Mouse (Mus musculus) A20 (cell line): ENCODE data around the gene Krtap1-3.
A peak's percentile ranks its signal among the peaks of the same experiment; 100 is the strongest.
"Not testable (repeated sequence)": the region's sequence is repeated elsewhere in the genome, so short reads cannot be mapped to it uniquely, and the experiment has no call there.

Source experiments
- DNase-seq: peaks from one replicate; pipeline ENCODE4 v3.0.0-alpha.2; 2011; ENCODE audit warnings: low read depth, low spot score

Gene Krtap1-3

DNA sequence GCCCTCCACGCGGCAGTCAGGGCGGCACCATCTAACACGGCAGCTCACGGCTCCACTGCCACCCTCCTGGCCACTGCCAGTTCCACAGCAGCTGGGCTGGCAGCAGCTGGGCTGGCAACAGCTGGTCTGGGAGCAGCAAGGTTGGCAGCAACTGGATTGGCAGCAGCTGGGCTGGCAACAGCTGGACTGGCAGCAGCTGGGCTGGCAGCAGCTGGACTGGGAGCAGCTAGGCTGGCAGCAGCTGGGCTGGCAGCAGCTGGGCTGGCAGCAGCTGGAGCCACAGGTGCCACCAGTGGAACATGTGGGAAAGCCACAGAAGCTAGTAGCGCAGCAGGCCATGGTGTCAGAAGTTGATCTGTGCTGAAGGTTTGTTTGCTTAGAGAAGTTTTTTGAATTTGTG, at the start of gene Krtap1-3:
Gene Krtap1-3 (minus strand): TSS at position 359 of the 400 bp plus-strand sequence.
- DNase-seq, result no peak

DNA sequence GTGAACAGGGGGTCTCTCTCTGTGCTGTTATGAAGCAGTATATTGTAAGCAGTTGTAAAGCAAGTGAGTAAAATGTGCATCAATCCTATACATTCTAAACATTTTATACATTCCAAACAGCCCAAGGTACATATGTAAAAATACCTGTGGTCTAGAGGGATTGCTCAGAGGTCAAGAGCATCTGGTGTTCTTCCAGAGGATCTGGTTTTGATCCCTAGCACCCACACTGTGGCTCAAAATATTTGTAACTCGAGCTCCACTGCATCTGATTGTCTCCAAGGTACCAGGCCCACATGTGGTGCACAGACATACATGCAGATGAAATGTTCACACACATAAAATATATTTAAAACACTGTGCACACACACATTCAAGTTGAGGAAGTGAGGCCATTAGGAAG, 49.8 kb upstream of the Krtap1-3 start:
- no peak for DNase-seq

DNA sequence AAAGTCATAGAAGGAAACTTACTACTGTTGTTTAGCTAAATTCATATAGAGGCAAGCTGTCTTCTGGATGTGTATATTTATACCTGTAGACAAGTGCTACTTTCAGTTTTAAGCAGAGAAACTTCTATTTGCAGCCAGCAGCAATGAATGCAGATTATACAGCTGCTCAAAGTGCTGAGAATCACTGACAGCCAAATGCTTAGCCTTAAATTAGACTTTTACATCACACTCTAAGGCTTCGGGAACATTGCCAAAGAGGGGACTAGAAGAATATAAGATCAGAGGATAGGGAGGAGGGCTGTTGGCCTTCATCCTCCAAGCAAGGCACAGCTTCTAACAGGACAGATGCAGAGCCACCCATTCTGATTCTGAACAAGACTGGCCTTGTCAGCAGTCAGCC, 45.9 kb upstream of the Krtap1-3 start:
- no peak for DNase-seq

DNA sequence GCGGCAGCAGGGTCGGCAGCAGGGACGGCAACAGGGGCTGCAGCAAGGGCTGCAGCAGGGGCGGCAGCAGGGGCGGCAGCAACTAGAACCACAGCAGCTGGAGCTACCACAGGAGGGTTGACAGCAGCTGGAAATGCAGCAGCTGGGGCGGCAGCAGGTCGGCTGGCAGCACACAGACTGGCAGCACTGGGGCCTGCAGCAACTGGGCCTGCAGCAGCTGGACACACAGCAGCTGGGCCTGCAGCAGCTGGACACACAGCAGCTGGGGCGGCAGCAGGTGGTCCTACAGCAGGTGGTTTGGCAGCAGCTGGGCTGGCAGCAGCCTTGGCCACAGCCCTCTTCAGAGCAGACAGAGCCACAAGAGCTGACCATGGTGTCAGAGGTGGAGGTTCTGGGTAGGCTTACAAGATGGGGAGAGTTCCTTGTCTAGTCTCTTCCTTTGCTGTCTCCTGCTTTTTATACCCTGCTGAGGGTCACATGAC, 43.6 kb upstream of the Krtap1-3 start, which contains the start of gene Krtap4-2:
Gene Krtap4-2 (minus strand): TSS at position 432 of the 482 bp plus-strand sequence.
- DNase-seq, result no peak

DNA sequence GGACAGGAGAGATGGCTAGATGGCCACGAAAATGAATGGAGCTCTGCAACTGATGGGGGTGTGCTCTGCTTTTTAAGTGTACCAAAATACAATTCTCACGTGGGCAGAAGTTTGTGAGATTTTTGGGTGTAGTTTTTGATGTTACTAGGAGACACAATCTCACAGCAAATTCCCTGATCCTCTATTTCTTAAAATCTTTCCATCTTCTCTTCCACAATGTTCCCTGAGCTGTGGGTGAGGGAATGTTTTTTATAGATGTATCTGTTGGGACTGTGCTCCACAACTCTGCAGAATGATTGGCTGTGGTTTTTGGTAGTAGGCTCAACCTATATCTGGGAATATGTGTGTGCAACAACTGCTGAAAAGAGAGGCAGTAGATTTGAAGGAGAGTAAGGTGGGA, 42.2 kb upstream of the Krtap1-3 start:
- no peak for DNase-seq

DNA sequence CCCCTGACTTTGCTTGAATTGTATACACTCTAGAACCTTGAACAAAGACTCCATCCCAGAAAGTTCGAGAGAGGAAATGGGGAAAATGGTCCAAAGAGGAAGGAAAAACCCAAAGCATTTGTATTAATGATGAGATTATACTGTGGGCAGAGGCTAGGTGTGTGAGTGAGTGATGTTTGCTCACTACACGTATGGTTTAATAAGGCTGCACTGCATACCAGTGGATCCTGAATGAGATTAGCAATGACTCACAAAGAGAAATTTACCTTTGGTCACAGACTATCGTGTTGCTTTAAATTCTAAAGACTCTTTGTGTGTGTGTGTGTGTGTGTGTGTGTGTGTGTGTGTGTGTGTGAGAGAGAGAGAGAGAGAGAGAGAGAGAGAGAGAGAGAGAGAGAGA, 39.8 kb upstream of the Krtap1-3 start:
- no peak for DNase-seq

DNA sequence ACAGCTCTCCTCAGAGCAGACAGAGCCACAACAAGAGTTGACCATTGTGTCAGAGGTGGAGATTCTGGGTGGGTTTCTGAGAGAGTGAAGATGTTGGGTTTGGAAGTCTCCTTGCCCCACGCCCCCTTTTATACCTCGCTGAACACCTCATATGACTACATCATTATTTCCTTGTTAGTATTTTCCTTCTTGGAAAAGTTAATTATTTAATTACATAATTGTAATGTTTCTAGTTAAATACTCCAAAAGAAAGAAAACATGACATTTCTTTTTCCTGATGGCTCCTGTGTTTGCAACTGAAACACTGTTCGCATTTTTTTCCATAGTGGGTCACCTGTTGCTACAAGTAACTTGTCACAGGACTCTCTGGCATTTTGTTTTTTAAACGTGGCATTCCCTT, 37.0 kb upstream of the Krtap1-3 start, which contains the start of gene Krtap4-1:
Gene Krtap4-1 (minus strand): TSS at position 101 of the 400 bp plus-strand sequence.
- DNase-seq, result no peak

DNA sequence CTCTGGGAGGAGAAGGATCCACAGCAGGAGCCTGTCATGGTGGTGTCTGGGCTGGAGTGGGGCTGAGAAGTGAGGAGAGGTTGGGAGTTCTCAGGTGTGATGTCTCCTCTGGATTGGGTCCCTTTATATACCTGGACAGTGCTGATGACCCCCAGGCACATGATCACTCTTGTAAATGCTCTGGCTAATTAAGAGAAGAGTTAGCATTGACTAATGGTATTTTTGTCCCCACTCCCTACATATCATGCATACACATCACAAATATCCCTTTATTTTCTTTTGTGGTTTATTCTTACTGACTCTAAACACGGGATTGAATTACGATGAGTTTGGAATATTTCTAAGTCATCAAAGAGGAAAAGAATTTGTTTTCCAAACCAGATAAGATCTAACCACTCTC, 29.2 kb upstream of the Krtap1-3 start, which contains the start of gene Gm11562:
Gene Gm11562 (minus strand): TSS at position 101 of the 400 bp plus-strand sequence.
- DNase-seq, result no peak

DNA sequence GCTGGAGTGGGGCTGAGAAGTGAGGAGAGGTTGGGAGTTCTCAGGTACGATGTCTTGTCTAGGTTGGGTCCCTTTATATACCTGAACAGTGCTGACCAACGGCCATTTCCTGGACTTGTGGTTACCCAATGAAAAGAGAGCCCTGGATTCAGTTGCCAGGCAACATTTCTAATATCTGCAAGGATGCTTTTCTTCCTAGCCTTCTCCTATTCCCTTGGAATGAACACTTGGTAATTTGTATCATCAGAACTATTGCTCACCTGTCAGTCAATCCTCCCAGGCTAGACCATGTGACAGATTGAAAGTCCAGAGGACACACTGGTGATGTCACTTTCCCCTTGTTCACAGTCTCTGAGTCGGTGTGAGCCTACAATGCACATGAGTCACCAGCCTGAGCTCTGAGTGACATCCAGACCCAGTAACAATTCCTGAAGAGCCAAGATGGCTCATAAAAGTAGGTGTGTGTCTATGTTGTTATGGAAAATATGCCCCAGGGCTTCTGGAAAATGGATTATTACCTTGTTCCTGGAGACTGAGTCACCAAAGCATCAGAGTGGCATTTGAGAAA, 23.7 kb upstream of the Krtap1-3 start, which contains the start of gene Krtap2-4:
Gene Krtap2-4 (minus strand): TSS at position 51 of the 568 bp plus-strand sequence.
- no peak for DNase-seq

DNA sequence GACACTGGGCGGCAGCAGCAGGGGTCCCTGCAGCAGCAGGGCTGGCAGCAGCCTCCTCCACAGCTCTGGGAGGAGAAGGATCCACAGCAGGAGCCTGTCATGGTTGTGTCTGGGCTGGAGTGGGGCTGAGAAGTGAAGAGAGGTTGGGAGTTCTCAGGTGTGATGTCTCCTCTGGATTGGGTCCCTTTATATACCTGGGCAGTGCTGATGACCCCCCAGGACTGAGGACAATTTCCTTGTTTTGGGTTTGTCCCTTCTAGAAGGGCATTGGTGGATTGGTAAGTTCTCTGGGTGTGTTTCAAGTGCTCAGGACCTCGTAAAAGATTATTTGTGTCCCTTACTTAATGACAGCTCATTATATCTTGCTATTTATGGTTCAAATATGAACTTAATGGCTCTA, 18.9 kb upstream of the Krtap1-3 start, which contains the start of gene Gm11937:
Gene Gm11937 (minus strand): TSS at position 101 of the 400 bp plus-strand sequence.
- DNase-seq, result not testable (repeated sequence)

DNA sequence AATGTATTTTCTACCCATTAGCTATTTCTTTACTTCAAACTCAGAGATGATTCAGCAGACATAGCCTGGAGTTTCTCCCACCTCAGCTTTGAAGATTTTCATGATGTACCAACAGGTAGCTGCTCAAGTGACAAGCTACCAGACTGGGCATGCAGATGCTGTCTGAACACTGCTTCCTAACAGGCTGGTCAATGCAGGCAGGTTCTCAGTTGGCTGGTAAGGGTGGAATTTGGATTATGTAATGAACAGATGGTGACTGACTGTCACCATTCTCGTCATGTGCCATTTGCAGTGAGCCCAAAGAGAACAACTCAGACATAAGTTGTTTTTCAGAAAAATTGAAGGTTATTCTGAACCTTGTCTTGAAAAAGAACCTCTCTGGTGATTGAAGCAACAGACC, 18.0 kb upstream of the Krtap1-3 start:
- DNase-seq, result no peak

DNA sequence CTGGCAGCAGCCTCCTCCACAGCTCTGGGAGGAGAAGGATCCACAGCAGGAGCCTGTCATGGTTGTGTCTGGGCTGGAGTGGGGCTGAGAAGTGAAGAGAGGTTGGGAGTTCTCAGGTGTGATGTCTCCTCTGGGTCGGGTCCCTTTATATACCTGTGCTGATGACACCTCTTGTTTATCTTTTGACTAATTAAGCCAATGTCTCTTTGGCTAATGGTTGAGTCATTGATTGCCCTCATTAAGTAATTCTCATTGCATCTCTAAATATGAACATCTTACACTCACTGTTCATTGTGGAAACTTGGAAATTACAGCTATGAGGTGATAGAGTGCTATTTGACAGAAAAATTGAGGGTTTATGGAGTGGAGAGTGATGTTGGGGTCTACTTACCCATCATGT, 12.1 kb upstream of the Krtap1-3 start, which contains the start of gene Gm11938:
Gene Gm11938 (minus strand): TSS at position 101 of the 400 bp plus-strand sequence.
- DNase-seq, result not testable (repeated sequence)

DNA sequence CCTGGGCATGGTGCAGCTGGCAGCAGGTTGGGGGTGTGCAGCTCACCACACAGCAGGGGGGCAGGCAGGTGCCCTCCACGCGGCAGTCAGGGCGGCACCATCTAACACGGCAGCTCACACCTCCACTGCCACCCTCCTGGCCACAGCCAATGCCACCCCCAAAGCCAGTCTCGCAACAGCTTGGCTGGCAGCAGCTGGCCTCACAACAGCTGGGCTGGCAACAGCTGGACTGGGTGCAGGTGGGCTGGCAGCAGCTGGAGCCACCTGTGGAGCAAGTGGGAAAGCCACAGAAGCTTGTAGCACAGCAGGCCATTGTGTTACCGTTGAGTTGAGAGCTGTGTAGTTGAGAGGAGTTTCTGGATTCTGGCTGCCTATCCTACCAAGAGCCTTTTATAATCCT, 6.6 kb upstream of the Krtap1-3 start, which contains the start of gene Krtap9-3:
Gene Krtap9-3 (minus strand): TSS at position 364 of the 400 bp plus-strand sequence.
- DNase-seq, result not testable (repeated sequence)

DNA sequence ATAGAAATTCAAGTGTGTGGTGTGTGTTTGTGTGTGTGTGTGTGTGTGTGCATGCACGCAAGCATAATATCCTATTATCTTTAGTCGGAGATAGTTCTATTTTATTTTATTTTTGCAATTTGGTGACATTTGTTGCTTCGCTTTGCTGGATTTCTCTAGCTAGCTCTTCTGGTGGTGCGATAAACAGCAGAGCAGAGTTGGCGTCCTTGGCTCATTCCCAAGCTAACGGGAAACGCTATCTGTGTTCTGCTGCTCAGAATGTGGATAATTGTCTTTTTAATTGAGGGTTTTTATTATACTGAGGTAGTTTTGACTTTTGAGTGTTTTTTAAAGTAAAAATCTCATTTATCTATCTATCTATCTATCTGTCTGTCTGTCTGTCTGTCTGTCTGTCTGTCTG, 6.0 kb downstream of the Krtap1-3 start:
- no peak for DNase-seq

DNA sequence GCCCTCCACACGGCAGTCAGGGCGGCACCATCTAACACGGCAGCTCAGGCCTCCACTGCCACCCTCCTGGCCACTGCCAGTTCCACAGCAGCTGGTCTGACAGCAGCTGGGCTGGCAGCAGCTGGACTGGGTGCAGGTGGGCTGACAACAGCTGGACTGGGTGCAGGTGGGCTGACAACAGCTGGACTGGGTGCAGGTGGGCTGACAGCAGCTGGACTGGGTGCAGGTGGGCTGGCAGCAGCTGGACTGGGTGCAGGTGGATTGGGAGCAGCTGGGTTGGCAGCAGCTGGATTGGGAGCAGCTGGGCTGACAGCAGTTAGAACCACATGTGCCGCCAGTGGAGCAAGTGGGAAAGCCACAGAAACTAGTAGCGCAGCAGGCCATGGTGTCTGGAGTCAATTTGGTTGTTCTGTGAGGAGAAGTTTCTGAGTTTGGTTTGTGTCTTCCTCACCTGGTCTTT, 7.9 kb downstream of the Krtap1-3 start, which contains the start of gene Krtap1-4:
Gene Krtap1-4 (minus strand): TSS at position 410 of the 460 bp plus-strand sequence.
- no peak for DNase-seq

DNA sequence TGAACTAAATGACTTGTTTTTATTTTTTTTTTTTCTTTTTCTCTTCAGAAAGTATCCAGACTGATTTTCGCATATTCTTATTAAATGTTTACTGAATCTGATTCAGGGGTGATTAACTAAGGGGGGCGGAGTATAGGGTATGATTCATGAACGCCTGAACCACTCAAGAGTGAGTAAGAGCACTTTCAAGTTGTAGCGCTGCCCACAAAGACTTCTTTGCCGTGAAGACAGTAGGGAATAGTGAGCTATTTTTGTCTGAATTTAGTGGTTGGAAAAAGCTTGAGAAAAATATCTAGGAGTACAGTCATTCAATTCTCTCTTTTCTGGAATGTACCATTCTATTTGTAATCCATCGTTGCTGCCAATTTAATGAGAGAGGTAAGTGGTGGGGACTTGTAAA, 9.6 kb downstream of the Krtap1-3 start:
- DNase-seq, result no peak

DNA sequence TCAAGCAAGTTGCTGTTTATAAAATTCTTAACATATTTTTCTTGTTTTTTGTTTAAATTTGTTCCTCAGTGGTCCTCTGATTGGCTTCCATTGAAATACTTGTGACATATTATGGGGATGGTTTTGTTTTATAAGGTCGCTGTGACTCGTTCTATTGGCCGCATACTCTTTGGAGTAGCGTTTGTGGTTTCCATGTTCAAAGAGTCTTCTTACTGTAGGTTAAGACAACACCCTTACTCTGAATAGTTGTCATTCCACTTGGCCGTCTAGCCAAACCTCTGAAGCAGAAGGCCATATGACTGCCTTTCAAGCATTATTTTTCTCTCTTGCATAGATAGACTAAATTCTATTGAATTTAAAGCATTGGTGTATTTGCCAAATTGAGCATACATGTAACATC, 10.1 kb downstream of the Krtap1-3 start:
- DNase-seq, result no peak

DNA sequence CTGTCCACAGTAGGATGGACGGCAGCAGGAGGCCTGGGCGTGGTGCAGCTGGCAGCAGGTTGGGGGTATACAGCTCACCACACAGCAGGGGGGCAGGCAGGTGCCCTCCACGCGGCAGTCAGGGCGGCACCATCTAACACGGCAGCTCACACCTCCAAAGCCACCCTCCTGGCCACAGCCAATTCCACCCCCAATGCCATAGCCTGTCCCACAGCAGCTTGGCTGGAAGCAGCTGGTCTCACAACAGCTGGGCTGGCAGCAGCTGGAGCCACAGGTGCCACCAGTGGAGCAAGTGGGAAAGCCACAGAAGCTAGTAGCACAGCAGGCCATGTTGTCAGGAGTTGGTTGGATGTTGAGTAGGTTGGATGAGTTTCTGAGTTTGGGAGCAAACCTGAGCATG, 10.5 kb downstream of the Krtap1-3 start, which contains the start of gene Krtap1-5:
Gene Krtap1-5 (minus strand): TSS at position 381 of the 400 bp plus-strand sequence.
- DNase-seq, result no peak

DNA sequence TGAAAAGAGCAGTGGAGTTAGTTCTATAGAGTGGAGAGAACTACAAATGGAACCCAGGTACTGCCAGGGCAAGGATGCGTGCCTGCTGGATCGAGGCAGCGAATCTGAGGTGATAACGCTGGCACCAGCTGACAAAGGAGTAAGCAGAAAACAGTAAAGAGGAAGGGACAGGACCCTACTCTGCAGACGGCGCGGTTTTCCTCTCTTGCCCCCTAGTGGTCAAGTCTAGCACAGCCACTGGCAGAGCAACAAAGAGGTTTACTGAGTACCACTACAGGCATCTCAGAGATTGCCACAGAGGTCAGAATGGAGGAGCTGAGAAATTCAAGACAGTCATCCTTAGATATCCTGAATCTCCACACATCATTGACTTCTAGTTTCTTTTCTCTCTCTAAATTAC, 17.0 kb downstream of the Krtap1-3 start:
- peak; percentile 73 for DNase-seq

DNA sequence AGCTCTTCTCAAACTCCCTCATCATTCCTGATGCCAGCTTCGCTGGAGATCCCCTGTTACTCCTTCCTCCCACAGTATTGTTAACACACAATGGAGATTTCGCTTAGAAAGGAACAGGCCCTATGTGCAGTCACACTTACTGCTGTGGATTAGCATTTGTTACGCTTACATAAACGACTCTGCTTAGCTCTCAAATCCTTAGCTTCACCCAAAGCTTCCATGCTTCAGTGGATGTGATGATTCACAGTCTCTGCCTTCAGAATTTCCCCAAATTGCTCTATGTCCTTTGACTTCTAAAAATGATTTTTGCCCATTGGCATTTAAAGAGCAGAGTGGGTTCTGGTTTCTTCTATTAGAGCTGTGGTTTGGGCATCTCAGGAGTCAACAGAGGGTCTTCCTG, 18.0 kb downstream of the Krtap1-3 start:
- DNase-seq, result no peak

DNA sequence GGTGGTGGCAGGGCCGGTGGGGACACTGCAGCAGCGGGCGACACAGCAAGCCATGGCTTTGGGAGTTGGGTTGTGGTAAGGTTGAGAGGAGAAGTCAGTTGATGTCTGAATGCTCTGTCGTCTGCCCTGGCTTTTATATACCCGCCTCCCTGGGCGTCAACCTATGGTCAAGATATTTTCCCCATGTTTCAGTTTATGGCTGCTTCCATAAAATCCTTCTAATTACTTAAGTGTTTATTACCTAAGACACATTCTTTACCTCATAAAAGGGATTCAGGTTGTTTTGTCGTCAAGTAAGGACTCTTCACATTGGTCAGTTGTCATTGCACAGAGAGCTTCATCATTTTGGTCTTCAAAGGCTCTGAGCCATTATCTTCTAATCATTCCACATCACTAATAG, 24.6 kb downstream of the Krtap1-3 start, which contains the start of gene Krtap3-1:
Gene Krtap3-1 (minus strand): TSS at position 101 of the 400 bp plus-strand sequence.
- DNase-seq, result no peak

DNA sequence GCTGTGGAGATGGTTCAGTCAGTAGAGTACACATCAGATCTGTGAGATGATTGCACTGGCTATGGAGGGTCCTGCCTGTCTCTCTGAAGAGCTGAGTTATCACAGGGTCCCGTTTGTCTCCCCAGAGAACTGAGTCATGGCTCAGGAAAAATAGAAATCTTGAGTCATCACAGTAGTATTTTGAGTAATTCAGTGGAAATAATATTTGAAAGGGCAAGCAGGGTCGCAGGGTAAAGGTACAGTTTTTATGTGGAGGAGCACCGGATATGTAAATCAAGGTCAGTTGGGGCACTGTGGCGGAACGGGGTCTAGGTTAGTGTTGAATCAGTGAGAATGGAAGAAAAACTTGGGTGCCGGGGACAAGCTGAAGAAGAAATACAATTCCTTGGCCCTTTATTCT, 28.6 kb downstream of the Krtap1-3 start:
- DNase-seq, result no peak

DNA sequence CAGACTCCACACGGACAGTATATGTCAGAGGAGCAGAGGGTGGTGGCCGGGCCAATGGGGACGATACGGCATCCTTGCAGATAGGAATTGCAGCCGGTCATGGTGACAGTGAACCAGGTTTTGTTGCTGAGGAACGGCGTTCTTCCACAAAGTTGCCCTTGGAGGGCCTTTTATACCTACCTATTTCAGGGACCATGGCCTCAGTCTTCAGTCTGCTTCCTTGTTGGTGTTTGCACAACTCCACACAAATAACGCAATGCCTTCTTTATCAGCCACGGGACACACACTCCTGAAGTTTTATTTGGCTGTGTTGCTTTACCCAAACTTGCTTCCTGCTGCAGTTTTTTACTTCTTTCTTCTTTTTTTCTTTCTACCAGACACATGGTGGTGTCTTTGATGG, 31.8 kb downstream of the Krtap1-3 start, which contains the start of gene Gm11939:
Gene Gm11939 (minus strand): TSS at position 101 of the 400 bp plus-strand sequence.
- no peak for DNase-seq
